Mouse (Mus musculus): ENCODE measurements around the gene B3gnt2.

GRCm38 (mm10) chr11:22782705-22783124 is 78.0 kb downstream of the B3gnt2 start:
- no peak for TF ChIP-seq HCFC1 (IDR thresholded peaks at IDR 0.05; ENCODE audit: borderline replicate concordance, insufficient read depth, low read length)
- TF ChIP-seq ZNF384 (IDR thresholded peaks at IDR 0.05; ENCODE audit: low read depth, low read length): no peak
- no peak for TF ChIP-seq ZC3H11A (IDR thresholded peaks at IDR 0.05; ENCODE audit: borderline replicate concordance, low read depth, low read length)
- TF ChIP-seq CHD2 (IDR thresholded peaks at IDR 0.05; ENCODE audit: low read depth, low read length): no peak
